Mouse (Mus musculus) left cerebral cortex, adult 6 months (tissue): ENCODE results near the gene Atf4. TPM values are rescaled to one million over a fixed set of nuclear protein-coding genes. Genes with fewer than 3 reads are reported as not detected.

ENCODE experiments used
- long read RNA-seq, 2 experiments: library from polyadenylated mRNA; unstranded; transcript quantifications; one replicate each; pipeline ENCODE4 v2.0.0; 2019 to 2020
- polyA plus RNA-seq: library from polyadenylated mRNA; unstranded; fragments of <200 nt; fragmentation: Nextera tagmentation; gene quantifications from 2 replicates; pipeline ENCODE4 v1.2.3, GENCODE M21; 2021

Gene Atf4
- polyA plus RNA-seq = 85.3 and 101 TPM in 2 replicates
- long read RNA-seq, experiment 1, transcript Atf4-201 (3 exons, 1,725 nt) = major isoform, 359 of 360 reads
- long read RNA-seq, experiment 1, partial matches to known transcripts = 0 of 360 reads
- long read RNA-seq, experiment 1, other reads (novel, unspliced or antisense) = 0 of 360 reads
- long read RNA-seq, experiment 2, transcript Atf4-201 (3 exons, 1,725 nt) = major isoform, 141 of 168 reads
- long read RNA-seq, experiment 2, transcript Atf4-203 (1 exons, 2,019 nt) = minor isoform, 15 of 168 reads
- long read RNA-seq, experiment 2, partial matches to known transcripts = 10 of 168 reads
- long read RNA-seq, experiment 2, other reads (novel, unspliced or antisense) = 2 of 168 reads

DNA sequence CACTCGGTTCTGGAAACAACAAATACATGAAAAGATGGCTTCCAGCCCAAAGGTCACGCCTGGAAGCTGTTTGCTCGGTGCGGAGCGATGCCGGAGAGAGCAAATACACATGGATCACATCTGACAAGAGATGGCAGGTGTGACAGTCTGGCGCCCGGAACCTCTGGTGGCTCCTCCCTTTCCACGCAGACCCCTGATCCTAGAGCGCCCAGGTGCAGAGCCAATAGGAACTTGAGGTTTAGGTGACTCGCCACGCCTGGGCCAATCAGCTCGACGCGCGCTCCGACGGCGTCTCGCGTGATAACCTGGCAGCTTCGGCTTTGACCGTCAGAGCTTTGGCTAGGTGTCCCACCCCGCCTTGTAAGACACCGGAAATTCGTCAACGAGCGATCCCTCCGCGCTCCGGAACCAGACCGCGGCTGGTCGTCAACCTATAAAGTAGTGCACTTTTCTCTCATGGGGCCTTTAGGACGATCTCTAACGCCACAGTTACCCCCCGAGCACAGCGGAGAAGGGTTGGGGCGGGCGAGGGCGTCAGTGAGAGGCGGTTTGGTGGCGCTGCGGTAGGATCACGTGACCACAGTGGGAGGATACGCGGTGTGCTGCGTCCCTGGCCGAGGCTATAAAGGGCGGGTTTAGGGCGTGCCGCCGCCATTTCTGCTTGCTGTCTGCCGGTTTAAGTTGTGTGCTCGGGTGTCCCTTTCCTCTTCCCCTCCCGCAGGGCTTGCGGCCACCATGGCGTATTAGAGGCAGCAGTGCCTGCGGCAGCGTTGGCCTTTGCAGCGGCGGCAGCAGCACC is at the start of gene Atf4:
TSS of gene Atf4 (plus strand) at position 338 of the 799 bp plus-strand sequence.

GRCm38 (mm10) chr15:80233733-80234509 is 21.1 kb upstream of the Atf4 start, which contains the start of gene Mief1:
Gene Mief1 (plus strand): TSS chr15:80234018.

DNA sequence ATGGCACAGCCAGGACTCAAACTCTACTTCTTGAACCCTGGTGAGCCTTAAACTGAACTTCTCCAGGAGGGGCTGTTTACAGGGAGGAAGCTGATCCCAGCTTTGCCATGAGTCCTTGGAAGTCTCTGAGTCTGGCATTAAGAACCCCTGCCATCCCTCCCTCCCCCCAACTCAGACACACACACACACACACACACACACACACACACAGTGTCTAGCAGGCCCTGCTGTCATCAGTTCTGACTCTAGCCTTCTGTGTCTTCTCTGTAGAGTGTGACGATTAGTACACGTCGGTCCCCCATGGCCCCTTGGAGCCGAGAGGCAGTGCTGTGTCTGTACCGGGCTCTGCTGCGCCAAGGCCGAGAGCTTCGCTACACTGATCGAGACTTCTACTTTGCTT is 19.4 kb upstream of the Atf4 start, which contains the start of gene AC140267.1:
TSS of gene AC140267.1 (plus strand) at position 301 of the 400 bp plus-strand sequence.

GRCm38 (mm10) chr15:80263610-80264575 is 8.9 kb downstream of the Atf4 start, which contains the start of gene Rps19bp1:
Gene Rps19bp1 (minus strand): TSS chr15:80264315.

GRCm38 (mm10) chr15:80286851-80287415 is 31.9 kb downstream of the Atf4 start, which contains the start of gene Cacna1i:
Gene Cacna1i (plus strand): TSS chr15:80287238.

Other genes starting within 250 kb of the Atf4 start
- 7.8 and 11.7 TPM in 2 replicates for gene Pdgfb, start 240.2 kb upstream of the Atf4 start, polyA plus RNA-seq
- gene Syngr1, start 163.8 kb upstream of the Atf4 start, polyA plus RNA-seq = 126 and 202 TPM in 2 replicates
- 1,493 and 2,101 TPM in 2 replicates for gene Rpl3, start 163.3 kb upstream of the Atf4 start, polyA plus RNA-seq
- 13.0 and 16.6 TPM in 2 replicates for gene Tab1, start 122.1 kb upstream of the Atf4 start, polyA plus RNA-seq
- gene Mgat3, start 81.5 kb upstream of the Atf4 start, polyA plus RNA-seq = 14.3 and 15.9 TPM in 2 replicates
- 10.7 and 13.6 TPM in 2 replicates for gene Mief1, start 21.2 kb upstream of the Atf4 start, polyA plus RNA-seq
- gene AC140267.1, start 19.3 kb upstream of the Atf4 start, polyA plus RNA-seq = not detected in 2 replicates
- 104 and 108 TPM in 2 replicates for gene Rps19bp1, start 9.1 kb downstream of the Atf4 start, polyA plus RNA-seq
- 2.2 and 2.9 TPM in 2 replicates for gene Cacna1i, start 32.1 kb downstream of the Atf4 start, polyA plus RNA-seq